Mouse (Mus musculus) lung, postnatal 36 days (tissue): ENCODE results near the gene Bahd1.

Experiments
- DNase-seq: peaks from one replicate; pipeline ENCODE4 v3.0.0; 2022; ENCODE audit warnings: mixed read lengths

The Bahd1 gene

GRCm38 (mm10) chr2:118948818-118949217 is 48.6 kb downstream of the Bahd1 start:
- DNase-seq, result no peak

DNA sequence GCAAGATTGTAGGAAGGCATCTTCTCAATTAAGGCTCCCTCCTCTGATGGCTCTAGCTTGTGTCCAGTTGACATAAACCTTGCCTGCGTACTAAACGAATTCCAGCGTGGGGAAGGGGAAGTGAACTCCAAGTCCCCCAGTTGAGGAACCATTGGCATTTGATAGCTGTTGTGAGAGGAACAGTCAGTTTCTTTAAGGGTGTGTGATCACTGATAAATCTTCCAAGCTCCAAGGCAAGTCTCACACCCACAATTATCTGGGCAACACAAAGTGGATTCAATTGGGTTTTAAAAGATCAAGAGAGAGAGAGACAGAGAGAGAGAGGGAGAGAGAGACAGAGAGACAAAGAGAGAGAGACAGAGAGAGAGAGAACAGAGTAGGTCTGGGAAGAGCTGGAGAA is 49.5 kb downstream of the Bahd1 start:
- no peak for DNase-seq

- DNase-seq, result no peak
These were observed 56.3 kb downstream of the Bahd1 start for GRCm38 (mm10) chr2:118956497-118956896.

DNA sequence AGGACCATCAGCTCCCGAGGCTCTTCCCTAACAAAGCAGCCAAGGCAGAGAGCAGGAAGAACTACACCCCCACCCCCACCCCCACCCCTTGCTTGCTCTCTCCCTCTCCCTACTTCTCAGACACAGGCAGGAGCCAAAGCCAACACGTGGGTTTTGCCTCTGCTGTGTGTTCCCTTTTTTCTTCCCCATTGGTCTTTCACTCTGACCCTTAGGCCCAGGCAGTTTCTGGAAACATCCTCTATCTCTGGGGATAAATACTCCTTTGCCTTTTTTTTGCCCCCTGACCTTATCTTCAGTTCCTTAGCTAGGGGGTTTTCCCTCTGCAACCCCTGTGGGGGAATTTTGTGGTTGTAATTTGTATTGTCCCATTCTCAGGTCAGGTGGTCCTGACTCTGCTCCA is 59.5 kb downstream of the Bahd1 start:
- no peak for DNase-seq

- DNase-seq, result no peak
These were observed 60.2 kb downstream of the Bahd1 start for GRCm38 (mm10) chr2:118960413-118960812.

DNA sequence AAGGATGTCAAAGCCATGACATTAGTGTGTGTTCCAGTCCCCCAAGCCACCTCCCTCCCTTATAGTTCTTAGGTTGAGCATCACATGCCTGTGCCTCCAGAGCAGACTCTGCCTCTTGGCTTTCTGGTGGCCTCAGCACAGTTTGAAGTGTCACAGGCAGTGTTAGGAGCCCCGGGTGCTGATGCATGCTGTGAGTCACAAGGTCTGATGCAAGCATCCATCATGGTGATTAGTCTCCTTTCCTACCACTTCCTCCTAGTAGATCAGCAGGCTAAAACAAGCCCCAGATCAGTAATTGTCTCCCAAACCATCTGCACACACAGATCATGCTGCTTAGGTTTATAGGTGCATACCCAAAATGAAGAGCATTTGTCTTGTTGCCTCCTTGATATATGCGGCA is 61.4 kb downstream of the Bahd1 start:
- peak; percentile 26 for DNase-seq

GRCm38 (mm10) chr2:118963007-118963675 is 63.0 kb downstream of the Bahd1 start:
- DNase-seq, result no peak

- no peak for DNase-seq
These were observed 63.5 kb downstream of the Bahd1 start for GRCm38 (mm10) chr2:118963676-118964012.

DNA sequence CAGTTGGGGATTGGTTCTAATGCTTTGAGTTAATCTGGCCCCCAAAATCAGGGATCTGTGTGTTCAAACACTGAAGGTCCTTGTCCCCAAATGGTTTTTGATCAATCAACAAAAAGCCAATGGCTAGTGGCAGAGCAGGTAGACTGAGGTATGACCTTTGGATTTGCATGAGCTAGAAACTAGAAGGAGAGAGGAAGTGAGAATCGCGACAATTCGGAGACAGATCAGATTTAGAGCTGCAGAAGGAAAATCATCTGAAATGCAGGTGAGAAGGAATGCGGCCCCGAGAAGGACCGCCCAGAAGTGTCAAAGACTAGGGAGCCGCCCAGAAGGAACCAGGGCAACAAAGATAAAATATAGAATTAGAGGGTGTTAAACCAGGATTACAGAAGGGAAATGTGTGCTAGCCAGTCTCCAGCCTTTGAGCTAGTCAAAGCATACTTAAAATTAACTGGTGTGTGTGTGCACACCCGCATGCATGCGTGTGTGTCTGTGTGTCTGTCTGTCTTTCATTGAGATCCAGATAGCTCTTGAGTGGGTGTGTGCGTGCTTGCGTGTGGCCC is 69.5 kb downstream of the Bahd1 start:
- DNase-seq, result no peak

GRCm38 (mm10) chr2:118972048-118972447 is 71.9 kb downstream of the Bahd1 start:
- DNase-seq, result no peak

GRCm38 (mm10) chr2:118972687-118973376 is 72.7 kb downstream of the Bahd1 start:
- DNase-seq, result peak; percentile 87
